Mouse (Mus musculus): ENCODE measurements around the gene Aldh8a1. TPM values are rescaled to one million over a fixed set of nuclear protein-coding genes. Genes with fewer than 3 reads are reported as not detected.

Aldh8a1 gene
- polyA plus RNA-seq, 1 experiment = 0.16 TPM

DNA sequence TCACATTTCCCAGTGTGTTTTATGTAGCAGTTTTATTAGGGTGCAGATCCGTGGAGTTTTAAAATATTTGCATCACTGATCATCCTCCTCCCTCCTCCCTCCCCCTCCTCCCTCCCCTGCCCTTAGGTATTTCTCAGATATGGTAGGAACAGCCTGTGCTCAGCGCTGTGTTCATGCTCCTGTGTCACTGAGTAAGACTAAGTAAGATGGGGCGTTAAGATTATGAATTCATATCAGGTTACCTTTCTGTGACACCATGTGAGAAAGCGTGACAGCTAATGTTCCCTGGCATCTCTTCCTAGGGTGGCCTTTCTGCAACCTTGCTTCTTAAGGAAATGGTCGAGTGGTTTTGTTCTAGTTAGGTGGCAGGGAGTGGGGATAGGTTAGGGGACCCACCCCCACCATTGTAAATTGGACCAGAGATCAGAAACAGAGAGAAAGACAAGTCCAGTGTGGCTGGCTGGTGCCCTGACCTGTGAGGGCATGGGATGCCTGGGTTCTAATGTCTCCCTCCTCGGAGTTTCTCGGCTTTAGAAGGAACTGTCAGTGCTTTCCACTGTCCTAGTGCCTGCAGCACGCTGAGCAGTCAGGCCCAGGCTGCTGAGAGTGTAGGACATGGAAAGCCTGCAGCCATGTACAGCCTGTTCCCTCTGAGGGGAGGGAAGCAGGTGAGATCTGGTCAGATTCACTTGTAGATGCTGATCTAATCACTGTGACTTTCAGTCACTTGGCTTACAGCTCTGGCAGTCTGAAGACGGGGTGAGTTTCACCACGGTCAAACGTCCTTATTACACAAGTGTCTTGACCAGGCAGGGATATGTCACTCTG is 28.8 kb downstream of the Aldh8a1 start:
- H3K4me3 ChIP-seq (ENCODE audit: control insufficient read depth, insufficient read depth, low read length) = no peak overlapping the region
- no peak overlapping the region for H3K27ac ChIP-seq (ENCODE audit: control insufficient read depth, insufficient read depth, low read length)
- no peaks in the 10 kb centered on the region for H3K27me3 ChIP-seq (ENCODE audit: control insufficient read depth, insufficient read depth, low read length)
- no peak for DNase-seq
- WGBS = 94% methylated on average over 11 of the region's 11 CpGs
- no peaks in the 10 kb centered on the region for H3K36me3 ChIP-seq (ENCODE audit: control insufficient read depth, insufficient read depth, low read length)
- H3K4me1 ChIP-seq (replicated peaks; ENCODE audit: control insufficient read depth, insufficient read depth, low read length) = no peaks in the 10 kb centered on the region
- no peak for TF ChIP-seq CTCF (IDR thresholded peaks at IDR 0.05; ENCODE audit: borderline replicate concordance, control insufficient read depth, extremely low read depth, insufficient read depth, low read length, poor library complexity)
- TF ChIP-seq POLR2A (IDR thresholded peaks at IDR 0.05; ENCODE audit: control insufficient read depth, extremely low read depth, insufficient read depth, low read length, poor library complexity) = no peak

DNA sequence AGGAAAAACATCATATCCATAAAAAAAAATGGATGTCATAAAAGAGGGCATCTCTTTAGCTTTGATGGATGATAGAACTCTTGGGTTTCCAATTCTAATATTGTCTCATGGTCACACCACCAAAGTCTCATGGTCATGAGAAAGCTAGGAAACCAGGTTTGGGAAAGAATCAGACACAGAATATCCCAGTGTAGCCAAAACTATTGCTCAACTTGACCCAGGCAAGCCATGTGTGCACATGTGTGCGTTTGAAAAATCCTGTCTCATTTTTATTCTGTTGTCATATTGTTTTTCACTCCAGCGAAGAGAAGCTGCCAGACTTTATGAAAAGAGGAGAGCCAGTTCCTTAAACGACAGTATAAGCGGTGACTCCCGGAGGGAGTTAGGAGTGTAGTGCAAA is 33.6 kb downstream of the Aldh8a1 start:
- H3K27ac ChIP-seq (ENCODE audit: control insufficient read depth, insufficient read depth, low read length) = no peak overlapping the region
- WGBS = 82% methylated on average over 5 of the region's 5 CpGs
- TF ChIP-seq POLR2A (IDR thresholded peaks at IDR 0.05; ENCODE audit: control insufficient read depth, extremely low read depth, insufficient read depth, low read length, poor library complexity) (no peak), CTCF (IDR thresholded peaks at IDR 0.05; ENCODE audit: borderline replicate concordance, control insufficient read depth, extremely low read depth, insufficient read depth, low read length, poor library complexity) (no peak)
- H3K4me3 ChIP-seq (ENCODE audit: control insufficient read depth, insufficient read depth, low read length) = no peak overlapping the region
- no peaks in the 10 kb centered on the region for H3K4me1 ChIP-seq (replicated peaks; ENCODE audit: control insufficient read depth, insufficient read depth, low read length)
- H3K27me3 ChIP-seq (ENCODE audit: control insufficient read depth, insufficient read depth, low read length) = no peaks in the 10 kb centered on the region
- DNase-seq = no peak
- no peaks in the 10 kb centered on the region for H3K36me3 ChIP-seq (ENCODE audit: control insufficient read depth, insufficient read depth, low read length)

DNA sequence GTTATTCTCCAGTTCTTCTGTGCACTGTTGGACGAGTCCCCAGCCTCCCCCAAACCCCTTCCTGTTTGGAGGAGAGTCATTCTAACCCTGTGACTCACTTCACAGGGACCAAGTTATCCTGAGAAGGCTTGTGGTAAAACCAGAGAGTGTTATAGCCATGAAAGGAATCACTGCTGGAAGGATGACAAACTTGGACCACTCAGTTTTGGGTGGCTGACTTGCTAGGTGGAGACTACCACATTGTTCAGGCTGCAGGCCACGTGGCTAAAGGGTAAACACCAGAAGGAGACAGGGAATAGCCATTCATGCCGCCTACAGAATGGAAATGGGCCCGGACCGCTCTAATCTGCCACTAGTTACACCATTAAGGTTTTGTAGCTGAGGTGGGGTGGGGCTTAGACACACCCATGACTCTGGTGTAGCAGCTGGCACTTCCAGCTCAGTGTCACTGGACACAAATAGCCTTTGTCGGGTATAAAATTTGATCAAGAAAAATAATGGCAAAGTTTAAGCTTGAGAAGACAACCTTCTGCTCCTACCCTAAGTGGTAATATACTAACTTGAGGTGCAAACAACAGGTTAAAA is 34.6 kb downstream of the Aldh8a1 start:
- H3K36me3 ChIP-seq (ENCODE audit: control insufficient read depth, insufficient read depth, low read length) = no peaks in the 10 kb centered on the region
- H3K4me1 ChIP-seq (replicated peaks; ENCODE audit: control insufficient read depth, insufficient read depth, low read length) = 0 out of 2 replicates have a peak, but pooled peaks cover 2% of the 10 kb centered on the region
- H3K4me3 ChIP-seq (ENCODE audit: control insufficient read depth, insufficient read depth, low read length) = no peak overlapping the region
- H3K27ac ChIP-seq (ENCODE audit: control insufficient read depth, insufficient read depth, low read length) = no peak overlapping the region
- 83% methylated on average over 6 of the region's 6 CpGs for WGBS
- no peak for DNase-seq
- H3K27me3 ChIP-seq (ENCODE audit: control insufficient read depth, insufficient read depth, low read length) = no peaks in the 10 kb centered on the region
- no peak for TF ChIP-seq POLR2A (IDR thresholded peaks at IDR 0.05; ENCODE audit: control insufficient read depth, extremely low read depth, insufficient read depth, low read length, poor library complexity)
- no peak for TF ChIP-seq CTCF (IDR thresholded peaks at IDR 0.05; ENCODE audit: borderline replicate concordance, control insufficient read depth, extremely low read depth, insufficient read depth, low read length, poor library complexity)

GRCm38 (mm10) chr10:21415031-21415430 is 37.9 kb downstream of the Aldh8a1 start:
- H3K4me1 ChIP-seq (replicated peaks; ENCODE audit: control insufficient read depth, insufficient read depth, low read length) = 0 out of 2 replicates have a peak, but pooled peaks cover 5% of the 10 kb centered on the region
- no peaks in the 10 kb centered on the region for H3K36me3 ChIP-seq (ENCODE audit: control insufficient read depth, insufficient read depth, low read length)
- no peaks in the 10 kb centered on the region for H3K27me3 ChIP-seq (ENCODE audit: control insufficient read depth, insufficient read depth, low read length)
- DNase-seq = no peak
- no peak overlapping the region for H3K4me3 ChIP-seq (ENCODE audit: control insufficient read depth, insufficient read depth, low read length)
- H3K27ac ChIP-seq (ENCODE audit: control insufficient read depth, insufficient read depth, low read length) = no peak overlapping the region
- WGBS = 92% methylated on average over 4 of the region's 4 CpGs
- no peak for TF ChIP-seq CTCF (IDR thresholded peaks at IDR 0.05; ENCODE audit: borderline replicate concordance, control insufficient read depth, extremely low read depth, insufficient read depth, low read length, poor library complexity)
- TF ChIP-seq POLR2A (IDR thresholded peaks at IDR 0.05; ENCODE audit: control insufficient read depth, extremely low read depth, insufficient read depth, low read length, poor library complexity) = no peak

DNA sequence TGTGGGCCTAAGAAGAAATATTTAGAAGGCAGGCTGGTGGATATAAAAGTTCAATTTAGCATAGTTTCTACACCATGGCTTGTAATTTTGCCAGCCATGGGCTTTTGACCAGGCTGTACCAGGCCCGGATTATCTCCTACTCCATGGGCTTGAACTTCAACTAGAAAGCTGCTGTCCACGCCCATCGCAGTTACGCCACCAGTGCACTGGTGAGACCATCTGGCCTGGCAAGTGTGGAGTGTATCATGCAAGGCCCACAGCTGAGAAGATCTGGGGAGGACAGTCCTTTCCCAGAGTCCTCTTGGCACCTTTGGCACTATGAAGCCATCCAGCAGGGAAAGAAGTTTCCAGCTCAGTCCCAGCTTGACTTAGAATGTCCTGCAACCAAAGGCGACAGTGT is 39.1 kb downstream of the Aldh8a1 start:
- Histone ChIP-seq H3K27me3 (ENCODE audit: control insufficient read depth, insufficient read depth, low read length) (no peaks in the 10 kb centered on the region), H3K36me3 (ENCODE audit: control insufficient read depth, insufficient read depth, low read length) (no peaks in the 10 kb centered on the region), H3K4me3 (ENCODE audit: control insufficient read depth, insufficient read depth, low read length) (no peak overlapping the region), H3K4me1 (replicated peaks; ENCODE audit: control insufficient read depth, insufficient read depth, low read length) (0 out of 2 replicates have a peak, but pooled peaks cover 5% of the 10 kb centered on the region), H3K27ac (ENCODE audit: control insufficient read depth, insufficient read depth, low read length) (no peak overlapping the region)
- TF ChIP-seq POLR2A (IDR thresholded peaks at IDR 0.05; ENCODE audit: control insufficient read depth, extremely low read depth, insufficient read depth, low read length, poor library complexity) (no peak), CTCF (IDR thresholded peaks at IDR 0.05; ENCODE audit: borderline replicate concordance, control insufficient read depth, extremely low read depth, insufficient read depth, low read length, poor library complexity) (no peak)
- WGBS = 97% methylated on average over 5 of the region's 5 CpGs
- no peak for DNase-seq

DNA sequence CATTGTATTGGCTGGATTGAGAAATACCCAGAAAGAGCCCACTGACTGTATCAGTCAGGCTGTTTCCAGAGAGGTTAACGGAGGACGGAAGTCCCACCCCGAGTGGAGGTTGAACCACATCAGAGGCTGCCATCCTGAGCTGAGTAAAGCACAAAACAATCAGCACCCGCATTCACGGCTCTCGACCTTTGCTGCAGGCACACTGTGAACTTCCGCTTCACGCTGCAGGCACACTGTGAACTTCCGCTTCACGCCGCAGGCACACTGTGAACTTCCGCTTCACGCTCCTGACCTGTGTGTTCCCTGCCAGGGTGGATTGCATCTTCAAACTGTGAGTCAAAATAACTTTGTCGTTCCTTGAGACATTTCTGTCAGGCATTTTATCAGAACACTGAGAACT is 42.1 kb downstream of the Aldh8a1 start:
- DNase-seq = peak; percentile 59
- Histone ChIP-seq H3K4me1 (replicated peaks; ENCODE audit: control insufficient read depth, insufficient read depth, low read length) (0 out of 2 replicates have a peak, but pooled peaks cover 5% of the 10 kb centered on the region), H3K27ac (ENCODE audit: control insufficient read depth, insufficient read depth, low read length) (no peak overlapping the region), H3K36me3 (ENCODE audit: control insufficient read depth, insufficient read depth, low read length) (no peaks in the 10 kb centered on the region), H3K27me3 (ENCODE audit: control insufficient read depth, insufficient read depth, low read length) (no peaks in the 10 kb centered on the region), H3K4me3 (ENCODE audit: control insufficient read depth, insufficient read depth, low read length) (no peak overlapping the region)
- 55% methylated on average over 14 of the region's 14 CpGs for WGBS
- TF ChIP-seq CTCF (IDR thresholded peaks at IDR 0.05; ENCODE audit: borderline replicate concordance, control insufficient read depth, extremely low read depth, insufficient read depth, low read length, poor library complexity) (no peak), POLR2A (IDR thresholded peaks at IDR 0.05; ENCODE audit: control insufficient read depth, extremely low read depth, insufficient read depth, low read length, poor library complexity) (no peak)
